Mouse (Mus musculus) lung, embryonic 16.5 days (tissue): Measurements from ENCODE around the gene Gca. TPM values are rescaled to one million over a fixed set of nuclear protein-coding genes. Genes with fewer than 3 reads are reported as not detected.

Experiments used
- ATAC-seq: fragments of 200-750 bp; cut with Nextera tagmentation; 2 replicates; pipeline ENCODE4 v1.8.0; 2017; ENCODE audit warnings: low read depth, mild to moderate bottlenecking, moderate library complexity
- H3K27ac ChIP-seq: fragments of 300-500 bp; sonication (generic); 2 replicates; pipeline ENCODE4 v1.5.1; 2014; ENCODE audit warnings: mild to moderate bottlenecking, control low read depth, low read length
- H3K27me3 ChIP-seq: fragments of 300-500 bp; sonication (generic); 2 replicates; pipeline ENCODE4 v1.6.1; 2014; ENCODE audit warnings: low read depth, low read length, mixed read lengths; ENCODE audit not compliant: control insufficient read depth, insufficient read depth
- H3K36me3 ChIP-seq: fragments of 300-500 bp; sonication (generic); 2 replicates; pipeline ENCODE4 v1.6.1; 2014; ENCODE audit warnings: low read length; ENCODE audit not compliant: control insufficient read depth, insufficient read depth
- H3K4me1 ChIP-seq: fragments of 300-500 bp; sonication (generic); replicated peaks from 2 replicates; pipeline ENCODE4 v1.6.1; 2014; ENCODE audit warnings: low read length, mixed read lengths; ENCODE audit not compliant: control insufficient read depth, insufficient read depth
- H3K4me2 ChIP-seq: fragments of 300-500 bp; sonication (generic); 2 replicates; pipeline ENCODE4 v1.6.1; 2014; ENCODE audit warnings: low read depth, low read length, control low read depth
- H3K4me3 ChIP-seq: fragments of 300-500 bp; sonication (generic); 2 replicates; pipeline ENCODE4 v1.5.1; 2014; ENCODE audit warnings: mild to moderate bottlenecking, low read length, control low read depth
- H3K9ac ChIP-seq: fragments of 300-500 bp; sonication (generic); 2 replicates; pipeline ENCODE4 v1.6.1; 2014; ENCODE audit warnings: low read length, control low read depth
- H3K9me3 ChIP-seq: fragments of 300-500 bp; sonication (generic); 2 replicates; pipeline ENCODE4 v1.6.1; 2016; ENCODE audit warnings: low read length; ENCODE audit not compliant: control insufficient read depth
- WGBS: fragments of 180-500 bp; shearing (Covaris S2); extraction: QIAGEN DNeasy Blood & Tissue Kit; methylation state at CpG from one replicate; pipeline ENCODE4 v1.1.7; 2014; 5-methylcytosine and 5-hydroxymethylcytosine counted together
- polyA plus RNA-seq: library from polyadenylated mRNA; unstranded; fragments of >200 nt; fragmentation: Nextera tagmentation; extraction: Ambion mirVana; gene quantifications from 2 replicates; pipeline ENCODE4 v1.2.1, GENCODE M21; 2015

Gca gene
- polyA plus RNA-seq, 1 experiment from 2014 or later, result 5.8 TPM

DNA sequence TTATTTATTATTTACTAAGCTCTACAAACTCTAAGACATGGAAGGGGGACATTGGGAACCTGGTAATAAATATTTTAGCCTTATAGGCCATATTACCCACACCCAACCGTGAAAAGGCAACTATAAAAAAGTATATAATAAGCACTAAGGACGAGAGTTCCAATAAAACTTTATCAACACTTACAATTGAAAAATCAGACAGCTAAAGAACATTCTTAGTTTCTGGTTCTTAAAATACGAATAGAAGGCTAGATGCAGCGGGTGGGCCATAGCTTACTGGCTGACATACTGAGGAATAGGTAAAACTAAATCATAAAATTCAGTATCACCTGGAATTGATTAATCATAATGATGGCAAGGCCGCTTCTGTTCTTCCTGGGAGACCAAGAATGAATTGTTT is 19.2 kb upstream of the Gca start:
- Histone ChIP-seq H3K4me3 (no peak overlapping the region; the same call in 1 of the 2 replicates), H3K27me3 (no peaks in the 10 kb centered on the region), H3K36me3 (no peaks in the 10 kb centered on the region), H3K4me2 (peak overlapping the region; percentile 74; the same call in 1 of the 2 replicates), H3K27ac (no peak overlapping the region), H3K9me3 (no peaks in the 10 kb centered on the region), H3K9ac (no peak overlapping the region), H3K4me1 (no peaks in the 10 kb centered on the region; the same call in 1 of the 2 replicates)
- 93% methylated on average over 5 of the region's 5 CpGs for WGBS
- no peak for ATAC-seq

DNA sequence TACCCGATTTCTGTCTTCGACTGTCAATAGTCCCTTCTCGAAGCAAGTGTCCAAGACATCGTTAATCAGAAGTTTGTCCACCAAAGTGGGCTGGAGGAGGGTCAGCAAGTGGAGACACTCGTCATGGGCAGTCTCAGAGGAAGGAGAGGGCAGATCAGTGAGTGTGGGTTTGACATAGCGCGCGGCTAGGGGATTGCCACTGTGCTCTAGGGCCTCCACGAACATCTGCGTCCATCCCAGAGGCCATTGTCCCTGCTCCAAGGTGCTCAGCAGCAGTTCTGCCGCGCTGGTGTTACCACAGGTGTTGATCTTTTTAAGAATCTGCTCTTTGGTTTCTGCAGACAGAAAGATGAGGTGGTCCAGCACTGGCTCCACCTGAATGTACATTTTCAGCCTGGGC is 18.6 kb upstream of the Gca start:
- H3K27ac ChIP-seq, result peak overlapping the region; percentile 66; the same call in 1 of the 2 replicates
- peak overlapping the region; percentile 70 for H3K9ac ChIP-seq
- H3K4me1 ChIP-seq, result no peaks in the 10 kb centered on the region; the same call in 1 of the 2 replicates

DNA sequence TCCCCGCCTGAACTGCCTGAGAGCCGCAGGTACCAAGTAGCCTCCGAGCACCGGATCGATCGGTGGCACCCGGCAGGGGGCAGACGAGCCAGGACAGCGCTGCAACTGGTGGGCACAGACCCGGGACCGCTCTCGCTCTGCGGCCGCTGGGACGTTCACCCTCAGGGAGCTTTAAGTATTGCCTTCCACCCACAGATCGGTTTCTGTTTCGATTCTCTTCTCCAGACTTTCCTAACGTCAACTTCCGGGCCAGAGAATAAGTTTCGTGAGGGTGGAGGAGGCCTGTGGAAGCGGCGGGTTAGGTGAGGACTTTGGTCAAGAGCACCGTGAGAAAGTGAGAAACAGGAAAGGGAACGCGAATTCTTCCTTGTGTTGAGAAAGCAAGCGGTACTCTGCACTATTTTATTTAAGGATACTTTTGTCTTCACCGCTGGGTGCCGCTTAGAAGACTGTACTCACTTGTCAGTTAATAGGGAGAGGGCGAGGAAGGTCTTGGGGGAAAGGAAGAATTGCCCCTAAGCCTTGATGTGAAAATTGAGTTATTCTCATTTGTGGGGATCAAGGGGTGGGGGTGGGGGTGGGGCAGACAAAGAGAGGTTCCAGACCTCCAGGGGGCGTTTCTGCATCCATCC is 18.0 kb upstream of the Gca start, which contains the start of gene Ifih1:
Gene Ifih1, minus strand, starts transcription at position 242 of the 632 bp plus-strand sequence.
- WGBS, result under 1% methylated on average over 30 of the region's 30 CpGs
- ATAC-seq, result peak; percentile 91

More for the DNA sequence above, 18.6 kb upstream of the Gca start:
- Histone ChIP-seq H3K36me3 (no peaks in the 10 kb centered on the region), H3K4me2 (peak overlapping the region; percentile 74), H3K9me3 (no peaks in the 10 kb centered on the region), H3K4me3 (peak overlapping the region; percentile 71), H3K27me3 (no peaks in the 10 kb centered on the region)
- WGBS, result 31% methylated on average over 12 of the region's 12 CpGs
- ATAC-seq, result peak; percentile 35; the same call in 1 of the 2 replicates

DNA sequence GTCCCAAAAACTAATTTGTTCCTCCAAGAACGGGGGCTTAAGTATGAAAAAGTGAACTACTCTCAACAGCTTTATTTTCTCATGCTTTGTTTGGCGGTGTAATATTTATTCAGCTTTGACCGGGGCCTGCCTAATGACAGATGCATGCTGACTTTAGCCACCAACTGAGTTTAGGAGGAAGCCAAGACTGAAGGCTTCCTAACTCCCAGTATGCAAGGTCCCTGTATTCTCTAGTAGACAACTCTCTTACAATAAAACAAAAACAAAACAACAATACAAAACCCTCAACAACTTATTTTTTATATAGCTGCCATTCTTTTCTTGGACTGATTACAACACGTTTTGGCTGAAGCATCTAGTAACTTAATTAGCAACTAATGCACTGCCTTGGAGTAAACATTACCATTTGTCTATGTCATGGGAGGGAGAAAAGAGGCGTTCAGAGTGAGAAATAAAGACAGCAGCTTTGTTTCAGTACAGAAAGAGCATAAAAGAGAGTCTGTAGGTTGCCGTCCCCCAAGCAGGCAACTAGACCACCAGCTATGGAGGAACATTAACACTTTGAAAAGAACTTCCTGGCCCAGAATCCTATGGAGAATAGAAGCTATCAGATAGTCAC is 17.3 kb upstream of the Gca start:
- ATAC-seq, result peak; percentile 24; the same call in 1 of the 2 replicates
- no peaks in the 10 kb centered on the region for H3K36me3 ChIP-seq
- WGBS, result 24% methylated on average over 6 of the region's 6 CpGs
- no peaks in the 10 kb centered on the region for H3K9me3 ChIP-seq
- no peaks in the 10 kb centered on the region for H3K27me3 ChIP-seq
- peak overlapping the region; percentile 74 for H3K4me2 ChIP-seq
- H3K4me1 ChIP-seq, result no peaks in the 10 kb centered on the region; the same call in 1 of the 2 replicates
- H3K4me3 ChIP-seq, result peak overlapping the region; percentile 71
- H3K27ac ChIP-seq, result peak overlapping the region; percentile 66; the same call in 1 of the 2 replicates
- peak overlapping the region; percentile 70 for H3K9ac ChIP-seq

More for the DNA sequence above, 18.0 kb upstream of the Gca start, which contains the start of gene Ifih1:
- no peaks in the 10 kb centered on the region; the same call in 1 of the 2 replicates for H3K4me1 ChIP-seq
- H3K27me3 ChIP-seq, result no peaks in the 10 kb centered on the region
- peak within 1 kb of the TSS; percentile 66 for H3K27ac ChIP-seq
- H3K9ac ChIP-seq, result peak within 1 kb of the TSS; percentile 70
- H3K36me3 ChIP-seq, result no peaks in the 10 kb centered on the region
- peak within 1 kb of the TSS; percentile 71 for H3K4me3 ChIP-seq
- H3K4me2 ChIP-seq, result peak within 1 kb of the TSS; percentile 74
- H3K9me3 ChIP-seq, result no peaks in the 10 kb centered on the region

DNA sequence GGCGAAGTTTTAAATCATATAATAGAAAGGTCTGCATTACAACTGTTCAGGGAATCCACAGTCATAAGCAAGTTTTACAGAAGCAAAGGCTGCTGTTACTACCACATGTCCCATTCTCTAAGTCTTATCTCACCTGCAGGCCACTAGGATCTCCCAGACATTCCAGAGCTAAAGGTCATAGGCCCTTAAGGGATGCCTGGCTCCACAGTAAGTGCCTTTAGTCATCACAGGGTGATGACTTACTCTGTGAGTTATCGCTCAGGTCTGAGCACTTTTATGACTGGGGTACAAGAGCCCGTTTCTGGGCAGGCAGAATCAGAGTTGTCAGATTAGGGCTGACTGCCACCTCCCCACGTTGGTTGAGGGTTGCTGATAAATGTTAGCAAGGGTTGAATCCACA is 12.2 kb upstream of the Gca start:
- Histone ChIP-seq H3K4me2 (no peak overlapping the region), H3K27ac (no peak overlapping the region), H3K4me3 (no peak overlapping the region), H3K27me3 (no peaks in the 10 kb centered on the region), H3K9me3 (no peaks in the 10 kb centered on the region), H3K36me3 (no peaks in the 10 kb centered on the region), H3K4me1 (no peaks in the 10 kb centered on the region), H3K9ac (no peak overlapping the region)
- ATAC-seq, result no peak
- 51% methylated on average over 4 of the region's 4 CpGs for WGBS

DNA sequence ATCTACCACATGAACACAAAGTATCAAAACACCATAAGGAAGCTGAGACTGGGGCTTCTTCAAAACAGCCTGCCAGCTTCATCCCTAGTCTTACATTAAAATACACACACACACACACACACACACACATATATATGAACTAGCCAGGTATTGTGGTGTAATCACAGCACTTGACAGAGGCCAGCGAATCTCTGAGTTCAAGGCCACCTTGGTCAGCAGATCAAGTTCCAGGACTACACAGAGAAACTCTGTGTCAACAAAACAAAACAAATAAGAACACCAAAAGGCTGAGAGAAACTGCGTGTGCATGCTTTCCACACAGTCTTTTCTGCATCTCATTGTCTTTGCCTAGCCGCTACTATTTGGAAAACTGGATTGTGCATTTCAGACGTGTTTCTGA is 11.6 kb upstream of the Gca start:
- Histone ChIP-seq H3K4me2 (no peak overlapping the region), H3K9ac (no peak overlapping the region), H3K9me3 (no peaks in the 10 kb centered on the region), H3K4me3 (no peak overlapping the region), H3K36me3 (no peaks in the 10 kb centered on the region), H3K27me3 (no peaks in the 10 kb centered on the region), H3K4me1 (no peaks in the 10 kb centered on the region), H3K27ac (no peak overlapping the region)
- no peak for ATAC-seq
- 65% methylated on average over 4 of the region's 4 CpGs for WGBS

DNA sequence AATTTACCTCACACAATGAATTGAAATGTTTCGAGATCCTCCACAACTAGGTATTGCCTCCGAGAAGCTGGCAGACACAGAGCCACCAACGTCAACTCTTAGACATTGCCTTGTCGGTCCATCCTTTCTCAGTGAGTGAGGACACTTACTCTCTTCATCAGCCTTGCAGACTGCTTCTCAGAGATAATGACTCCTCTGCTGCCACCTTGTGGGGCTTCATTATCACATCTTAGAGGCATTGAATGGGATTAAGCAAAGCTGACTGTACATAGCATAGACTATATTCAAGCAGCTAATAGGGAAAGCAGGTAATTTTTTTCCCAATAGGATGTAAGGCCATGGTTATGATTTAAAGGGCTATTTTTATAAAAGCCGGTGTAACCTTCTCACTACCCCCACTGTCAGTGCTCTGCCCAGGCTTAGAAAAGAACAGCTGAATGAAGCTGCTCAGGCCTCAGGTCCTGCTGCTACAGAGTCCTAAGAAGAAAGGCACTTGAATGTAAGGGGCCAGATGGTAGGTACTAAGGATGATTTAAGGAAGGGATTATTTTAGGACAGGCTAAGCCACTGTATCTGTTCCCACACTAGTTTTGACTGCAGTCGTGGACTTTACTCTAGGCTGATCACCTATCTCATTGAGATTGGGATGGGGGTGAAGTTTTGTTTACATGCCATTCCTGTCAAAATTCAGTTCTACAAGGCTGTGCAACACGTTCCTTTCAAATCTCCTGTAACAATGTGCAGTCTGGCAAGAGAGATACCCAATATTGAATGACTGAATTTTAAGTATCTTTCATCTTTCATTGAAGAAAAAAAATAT is 9.4 kb upstream of the Gca start:
- Histone ChIP-seq H3K36me3 (no peaks in the 10 kb centered on the region), H3K4me2 (no peak overlapping the region), H3K27ac (no peak overlapping the region), H3K27me3 (no peaks in the 10 kb centered on the region), H3K9ac (no peak overlapping the region), H3K9me3 (no peaks in the 10 kb centered on the region), H3K4me1 (no peaks in the 10 kb centered on the region), H3K4me3 (no peak overlapping the region)
- 45% methylated on average over 7 of the region's 7 CpGs for WGBS
- ATAC-seq, result no peak

DNA sequence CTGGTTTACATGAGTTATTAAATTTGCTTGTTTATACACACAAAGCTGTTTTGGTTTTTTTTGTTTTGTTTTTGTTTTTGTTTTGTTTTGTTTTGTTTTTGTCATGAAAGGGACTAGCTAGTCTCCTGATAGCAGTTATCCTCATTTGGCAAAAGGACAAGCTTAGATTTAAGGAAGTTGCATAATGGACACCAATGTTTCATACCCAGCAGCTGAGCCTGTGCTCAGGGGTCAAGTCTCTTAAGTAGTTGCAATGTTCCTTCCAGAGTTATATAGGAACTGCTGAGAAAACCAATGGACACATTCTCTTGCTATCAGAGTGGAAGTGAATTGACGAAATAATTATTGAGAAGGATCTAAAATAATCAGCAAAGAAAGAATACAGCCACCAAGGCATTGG is 8.0 kb upstream of the Gca start:
- Histone ChIP-seq H3K36me3 (no peaks in the 10 kb centered on the region), H3K27ac (no peak overlapping the region), H3K4me3 (no peak overlapping the region), H3K27me3 (no peaks in the 10 kb centered on the region), H3K9me3 (no peaks in the 10 kb centered on the region), H3K4me1 (no peaks in the 10 kb centered on the region), H3K9ac (no peak overlapping the region), H3K4me2 (no peak overlapping the region)
- 58% methylated on average over 1 of the region's 1 CpGs for WGBS
- ATAC-seq, result no peak

DNA sequence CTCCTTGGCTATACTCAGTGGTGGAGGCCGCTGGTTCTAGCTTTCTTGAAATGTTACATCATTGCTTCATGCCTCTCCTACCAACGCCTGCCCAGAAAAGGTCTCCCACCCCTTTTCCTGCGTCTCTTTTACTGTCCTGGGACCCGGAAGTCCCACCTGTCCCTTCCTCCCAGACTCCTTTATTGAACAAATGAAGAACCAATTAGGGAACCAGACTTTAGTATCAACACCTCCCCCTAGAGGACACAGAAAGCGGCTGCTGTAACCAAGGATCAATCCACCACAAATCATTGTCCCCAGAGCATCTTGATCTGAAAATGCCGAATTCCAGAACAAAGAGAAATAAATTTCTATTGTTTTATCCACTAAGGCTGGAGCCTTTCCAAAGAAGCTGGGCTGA is 3.5 kb upstream of the Gca start:
- Histone ChIP-seq H3K36me3 (no peaks in the 10 kb centered on the region), H3K9ac (no peak overlapping the region), H3K9me3 (no peaks in the 10 kb centered on the region), H3K27ac (no peak overlapping the region), H3K4me3 (no peak overlapping the region), H3K4me1 (no peaks in the 10 kb centered on the region; the same call in 1 of the 2 replicates), H3K27me3 (no peaks in the 10 kb centered on the region; the same call in 1 of the 2 replicates), H3K4me2 (no peak overlapping the region)
- no peak for ATAC-seq
- WGBS, result 44% methylated on average over 6 of the region's 6 CpGs
